Mouse (Mus musculus): ENCODE results near the gene Gas7. TPM values are rescaled to one million over a fixed set of nuclear protein-coding genes. Genes with fewer than 3 reads are reported as not detected.
A peak's percentile ranks its signal among the peaks of the same experiment; 100 is the strongest.

Gas7 gene
- polyA plus RNA-seq, 1 experiment from 2014 or later: 8.4 TPM

DNA sequence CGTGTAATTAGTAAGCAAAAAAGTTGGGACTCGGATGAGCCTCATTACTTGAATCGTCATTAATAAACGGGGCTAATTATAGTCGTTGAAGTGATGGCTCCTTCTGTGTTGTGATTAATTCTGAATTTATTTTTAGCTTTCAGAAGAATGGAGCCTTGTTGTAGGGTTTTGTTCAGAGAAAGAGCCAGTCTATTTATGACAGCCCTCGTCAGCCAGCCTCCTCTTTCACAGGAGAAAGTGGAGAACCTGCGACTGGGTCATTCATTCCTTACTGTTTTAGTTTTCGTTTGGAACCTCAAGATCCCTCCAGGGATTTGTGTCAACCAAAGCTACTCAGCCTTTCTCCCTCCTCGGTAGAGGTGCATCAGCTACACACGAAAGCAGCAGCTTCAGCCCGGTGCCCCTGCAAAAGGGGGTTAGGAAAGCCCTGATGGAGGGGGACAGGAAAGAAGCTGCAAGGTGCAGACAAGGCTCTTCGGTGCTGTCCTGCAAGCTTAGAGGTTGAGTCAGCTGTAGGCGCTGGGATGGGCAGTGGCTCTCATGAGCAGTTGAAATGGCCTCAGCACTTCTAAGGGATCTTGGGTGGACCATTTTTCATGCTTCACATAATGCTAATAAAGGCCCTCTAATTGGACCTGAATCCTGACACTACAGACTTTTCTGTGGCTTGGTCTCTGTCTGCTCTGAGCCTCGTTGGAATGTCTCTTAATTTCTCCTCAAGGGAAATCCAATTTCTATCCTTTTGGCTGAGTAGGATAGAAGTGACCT is 10.0 kb upstream of the Gas7 start:
- H3K27me3 ChIP-seq (replicated peaks; ENCODE audit: control insufficient read depth, insufficient read depth, low read length): no peaks in the 10 kb centered on the region
- no peaks in the 10 kb centered on the region for H3K36me3 ChIP-seq (ENCODE audit: control insufficient read depth, insufficient read depth, low read length)
- no peak overlapping the region for H3K9ac ChIP-seq (ENCODE audit: low read depth, low read length)
- H3K4me3 ChIP-seq (ENCODE audit: low read length): no peak overlapping the region
- no peak overlapping the region for H3K4me2 ChIP-seq (ENCODE audit: low read depth, low read length)
- 69% methylated on average over 14 of the region's 14 CpGs for WGBS
- H3K27ac ChIP-seq (ENCODE audit: low read length): no peak overlapping the region
- no peak for ATAC-seq
- no peaks in the 10 kb centered on the region for H3K4me1 ChIP-seq (ENCODE audit: control insufficient read depth, insufficient read depth, low read length)
- no peaks in the 10 kb centered on the region for H3K9me3 ChIP-seq (ENCODE audit: control insufficient read depth, low read length)

DNA sequence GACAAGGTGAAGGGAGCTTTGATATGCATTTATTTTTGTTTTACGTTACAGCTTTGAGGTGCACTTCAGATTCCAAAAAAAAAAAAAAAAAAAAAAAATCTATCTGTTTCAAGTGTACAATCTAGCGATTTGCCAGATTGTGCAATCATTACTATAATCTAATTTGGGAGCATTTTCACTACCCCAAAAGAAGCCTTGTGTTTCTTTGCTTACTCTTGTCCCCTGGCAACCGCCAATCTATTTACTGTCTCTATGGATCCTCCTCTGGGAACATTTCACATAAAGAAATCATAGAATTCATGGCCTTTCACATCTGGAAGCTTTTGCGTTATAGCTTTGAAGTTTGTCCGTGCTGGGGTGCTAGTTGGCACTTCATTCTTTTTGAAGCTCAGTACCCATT is 3.7 kb upstream of the Gas7 start:
- H3K9me3 ChIP-seq (ENCODE audit: control insufficient read depth, low read length): no peaks in the 10 kb centered on the region
- no peaks in the 10 kb centered on the region for H3K36me3 ChIP-seq (ENCODE audit: control insufficient read depth, insufficient read depth, low read length)
- H3K4me3 ChIP-seq (ENCODE audit: low read length): no peak overlapping the region
- no peak overlapping the region for H3K27ac ChIP-seq (ENCODE audit: low read length)
- 84% methylated on average over 5 of the region's 5 CpGs for WGBS
- no peak for ATAC-seq
- no peaks in the 10 kb centered on the region for H3K27me3 ChIP-seq (replicated peaks; ENCODE audit: control insufficient read depth, insufficient read depth, low read length)
- peaks cover 6% of the 10 kb centered on the region; the same call in 1 of the 2 replicates for H3K4me1 ChIP-seq (ENCODE audit: control insufficient read depth, insufficient read depth, low read length)
- no peak overlapping the region for H3K9ac ChIP-seq (ENCODE audit: low read depth, low read length)
- H3K4me2 ChIP-seq (ENCODE audit: low read depth, low read length): no peak overlapping the region

DNA sequence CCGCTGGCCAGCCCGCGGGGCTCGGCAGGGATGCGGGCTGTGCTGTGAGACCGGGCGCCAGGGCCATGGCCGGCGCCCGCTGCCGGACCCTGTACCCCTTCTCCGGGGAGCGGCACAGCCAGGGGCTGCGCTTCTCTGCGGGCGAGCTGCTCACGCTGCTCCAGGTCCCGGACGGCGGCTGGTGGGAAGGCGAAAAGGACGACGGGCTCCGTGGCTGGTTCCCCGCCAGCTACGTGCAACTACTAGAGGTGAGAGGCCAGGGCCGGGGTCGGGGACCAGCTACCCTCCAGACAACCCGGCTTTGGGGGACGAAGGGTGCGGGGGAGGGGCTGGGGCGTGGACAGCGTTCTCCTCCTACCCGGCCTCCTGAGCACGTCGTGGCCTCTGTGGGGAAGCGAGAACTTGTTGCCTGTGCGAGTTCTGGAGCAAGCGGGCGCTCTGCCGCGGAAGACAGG is 317 bp downstream of the Gas7 start:
- peaks cover 6% of the 10 kb centered on the region; the same call in 1 of the 2 replicates for H3K4me1 ChIP-seq (ENCODE audit: control insufficient read depth, insufficient read depth, low read length)
- 0 out of 2 replicates have a peak, but pooled peaks cover 3% of the 10 kb centered on the region for H3K27me3 ChIP-seq (replicated peaks; ENCODE audit: control insufficient read depth, insufficient read depth, low read length)
- peak; percentile 49 for ATAC-seq
- no peaks in the 10 kb centered on the region for H3K36me3 ChIP-seq (ENCODE audit: control insufficient read depth, insufficient read depth, low read length)
- no peak overlapping the region for H3K27ac ChIP-seq (ENCODE audit: low read length)
- peak overlapping the region; percentile 71 for H3K9ac ChIP-seq (ENCODE audit: low read depth, low read length)
- peak overlapping the region; percentile 72 for H3K4me3 ChIP-seq (ENCODE audit: low read length)
- no peaks in the 10 kb centered on the region for H3K9me3 ChIP-seq (ENCODE audit: control insufficient read depth, low read length)
- H3K4me2 ChIP-seq (ENCODE audit: low read depth, low read length): peak overlapping the region; percentile 99
- 1% methylated on average over 41 of the region's 42 CpGs for WGBS

DNA sequence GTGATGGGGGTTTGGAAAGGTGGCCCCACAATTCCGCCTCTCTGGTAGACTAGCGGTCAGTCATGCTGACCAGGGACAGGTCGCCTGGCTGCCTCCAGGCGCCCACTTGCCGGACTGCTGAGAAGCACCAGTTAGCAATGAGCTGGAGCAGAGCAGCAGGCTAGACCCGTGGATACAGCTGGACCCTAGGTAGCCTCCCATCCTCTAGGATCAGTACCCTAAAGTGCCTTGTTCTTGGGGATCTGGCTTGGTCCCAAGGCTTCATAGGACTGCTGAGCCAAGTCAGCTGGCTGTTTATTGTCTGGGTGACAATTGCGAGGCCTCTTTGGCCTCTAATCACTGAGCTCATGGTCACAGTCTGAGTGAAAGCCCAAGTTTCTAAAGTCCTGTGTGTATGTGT is 792 bp downstream of the Gas7 start:
- Histone ChIP-seq H3K27ac (ENCODE audit: low read length) (no peak overlapping the region), H3K36me3 (ENCODE audit: control insufficient read depth, insufficient read depth, low read length) (no peaks in the 10 kb centered on the region), H3K4me3 (ENCODE audit: low read length) (peak overlapping the region; percentile 72), H3K9me3 (ENCODE audit: control insufficient read depth, low read length) (no peaks in the 10 kb centered on the region), H3K4me2 (ENCODE audit: low read depth, low read length) (peak overlapping the region; percentile 99), H3K27me3 (replicated peaks; ENCODE audit: control insufficient read depth, insufficient read depth, low read length) (0 out of 2 replicates have a peak, but pooled peaks cover 3% of the 10 kb centered on the region), H3K4me1 (ENCODE audit: control insufficient read depth, insufficient read depth, low read length) (peaks cover 6% of the 10 kb centered on the region; the same call in 1 of the 2 replicates), H3K9ac (ENCODE audit: low read depth, low read length) (peak overlapping the region; percentile 71)
- ATAC-seq: 0 out of 2 replicates have a peak, but pooled peaks have one; percentile 18
- 14% methylated on average over 7 of the region's 7 CpGs for WGBS

DNA sequence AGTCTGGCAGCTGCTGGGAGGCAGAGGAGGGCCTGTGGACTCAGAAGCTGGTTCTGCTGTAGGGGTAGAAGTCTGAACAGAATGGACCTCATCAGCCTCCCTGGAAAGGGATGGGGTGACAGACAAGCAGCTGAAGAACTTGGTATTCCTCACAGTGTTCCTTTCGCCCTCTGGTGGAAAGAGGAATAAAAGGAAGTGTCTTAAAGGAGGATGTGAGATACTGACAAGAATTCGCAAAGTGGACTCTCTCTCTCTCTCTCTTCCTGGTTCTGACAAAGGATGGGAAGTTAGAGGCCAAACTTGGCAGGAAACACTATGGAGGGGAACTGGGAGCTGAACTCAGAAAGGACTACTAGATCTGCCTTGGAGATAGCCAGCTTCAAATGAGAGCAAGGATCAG is 2.9 kb downstream of the Gas7 start:
- no peak overlapping the region for H3K27ac ChIP-seq (ENCODE audit: low read length)
- no peak overlapping the region for H3K4me2 ChIP-seq (ENCODE audit: low read depth, low read length)
- 0 out of 2 replicates have a peak, but pooled peaks cover 3% of the 10 kb centered on the region for H3K27me3 ChIP-seq (replicated peaks; ENCODE audit: control insufficient read depth, insufficient read depth, low read length)
- no peak overlapping the region for H3K9ac ChIP-seq (ENCODE audit: low read depth, low read length)
- no peaks in the 10 kb centered on the region for H3K9me3 ChIP-seq (ENCODE audit: control insufficient read depth, low read length)
- no peaks in the 10 kb centered on the region for H3K36me3 ChIP-seq (ENCODE audit: control insufficient read depth, insufficient read depth, low read length)
- H3K4me3 ChIP-seq (ENCODE audit: low read length): no peak overlapping the region
- no peak for ATAC-seq
- WGBS: 27% methylated on average over 2 of the region's 2 CpGs
- H3K4me1 ChIP-seq (ENCODE audit: control insufficient read depth, insufficient read depth, low read length): peaks cover 6% of the 10 kb centered on the region; the same call in 1 of the 2 replicates

DNA sequence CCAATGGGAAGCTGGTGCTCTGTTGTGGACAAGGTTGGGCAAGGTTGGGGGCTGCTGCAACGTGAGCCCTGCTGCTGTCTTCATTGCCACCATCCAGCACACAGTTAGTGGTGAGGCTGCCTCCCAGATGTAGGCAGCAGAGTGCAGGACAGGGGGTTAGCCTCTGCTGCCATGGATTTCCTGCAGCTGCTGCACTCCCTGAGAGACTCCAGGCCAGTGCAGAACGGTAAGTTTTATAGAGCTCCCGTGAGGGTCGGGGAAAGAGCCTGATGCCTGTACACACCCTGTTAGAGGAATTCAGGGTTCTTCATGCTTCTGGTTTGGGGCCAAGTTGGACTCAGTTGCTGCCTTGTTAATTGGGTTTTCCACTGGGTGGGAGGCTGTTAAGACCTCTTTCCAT is 11.9 kb downstream of the Gas7 start:
- WGBS: 46% methylated on average over 4 of the region's 4 CpGs
- no peaks in the 10 kb centered on the region for H3K36me3 ChIP-seq (ENCODE audit: control insufficient read depth, insufficient read depth, low read length)
- no peaks in the 10 kb centered on the region for H3K27me3 ChIP-seq (replicated peaks; ENCODE audit: control insufficient read depth, insufficient read depth, low read length)
- no peaks in the 10 kb centered on the region for H3K9me3 ChIP-seq (ENCODE audit: control insufficient read depth, low read length)
- no peak for ATAC-seq
- no peak overlapping the region for H3K27ac ChIP-seq (ENCODE audit: low read length)
- no peak overlapping the region for H3K9ac ChIP-seq (ENCODE audit: low read depth, low read length)
- H3K4me1 ChIP-seq (ENCODE audit: control insufficient read depth, insufficient read depth, low read length): no peaks in the 10 kb centered on the region
- H3K4me2 ChIP-seq (ENCODE audit: low read depth, low read length): no peak overlapping the region
- H3K4me3 ChIP-seq (ENCODE audit: low read length): no peak overlapping the region

DNA sequence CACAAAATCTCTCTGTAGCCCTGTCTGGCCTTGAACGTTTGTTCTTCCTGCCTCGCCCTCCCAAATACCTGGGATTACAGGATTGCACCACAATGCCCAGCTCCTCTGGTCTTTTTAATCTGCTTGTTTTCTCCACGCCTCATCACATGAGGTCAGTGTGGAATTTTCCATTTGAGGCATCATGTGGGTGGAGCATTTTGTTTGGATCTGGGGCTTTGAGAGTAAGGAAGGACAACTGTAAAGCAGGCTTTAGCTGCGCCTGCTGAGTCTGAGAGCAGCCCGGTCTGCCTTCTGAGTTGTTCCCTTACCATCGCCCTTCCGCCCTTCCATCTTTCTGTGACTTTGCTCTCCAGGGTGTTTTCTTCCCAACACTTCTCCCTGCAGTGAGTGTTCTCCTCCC is 13.6 kb downstream of the Gas7 start:
- Histone ChIP-seq H3K27ac (ENCODE audit: low read length) (no peak overlapping the region), H3K9me3 (ENCODE audit: control insufficient read depth, low read length) (no peaks in the 10 kb centered on the region), H3K36me3 (ENCODE audit: control insufficient read depth, insufficient read depth, low read length) (no peaks in the 10 kb centered on the region), H3K9ac (ENCODE audit: low read depth, low read length) (no peak overlapping the region), H3K4me2 (ENCODE audit: low read depth, low read length) (no peak overlapping the region), H3K4me3 (ENCODE audit: low read length) (no peak overlapping the region), H3K27me3 (replicated peaks; ENCODE audit: control insufficient read depth, insufficient read depth, low read length) (no peaks in the 10 kb centered on the region), H3K4me1 (ENCODE audit: control insufficient read depth, insufficient read depth, low read length) (no peaks in the 10 kb centered on the region)
- WGBS: 75% methylated on average over 7 of the region's 7 CpGs
- ATAC-seq: no peak

DNA sequence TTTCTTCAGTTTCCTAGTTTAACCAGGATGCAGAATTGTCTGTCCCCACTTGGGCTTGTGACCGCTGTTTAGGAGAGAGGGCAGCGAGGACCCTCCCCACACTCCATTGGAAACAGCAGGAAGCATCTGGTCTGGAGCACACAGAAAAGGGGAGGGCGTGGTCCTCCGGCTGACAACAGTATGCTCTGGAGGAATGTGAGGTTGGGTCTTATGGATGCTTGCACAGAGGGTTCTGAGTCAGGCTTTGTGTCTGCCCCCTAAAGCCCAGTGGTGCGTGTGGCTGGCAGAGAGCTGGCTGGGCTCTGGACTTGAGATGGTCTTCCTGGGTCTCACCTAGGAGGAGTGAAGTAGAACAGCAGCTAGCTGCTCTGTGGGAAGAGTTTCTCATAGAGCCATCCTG is 19.4 kb downstream of the Gas7 start:
- Histone ChIP-seq H3K36me3 (ENCODE audit: control insufficient read depth, insufficient read depth, low read length) (no peaks in the 10 kb centered on the region), H3K9me3 (ENCODE audit: control insufficient read depth, low read length) (no peaks in the 10 kb centered on the region), H3K27ac (ENCODE audit: low read length) (no peak overlapping the region), H3K4me3 (ENCODE audit: low read length) (no peak overlapping the region), H3K27me3 (replicated peaks; ENCODE audit: control insufficient read depth, insufficient read depth, low read length) (no peaks in the 10 kb centered on the region), H3K9ac (ENCODE audit: low read depth, low read length) (no peak overlapping the region), H3K4me1 (ENCODE audit: control insufficient read depth, insufficient read depth, low read length) (no peaks in the 10 kb centered on the region), H3K4me2 (ENCODE audit: low read depth, low read length) (no peak overlapping the region)
- ATAC-seq: no peak
- WGBS: 76% methylated on average over 5 of the region's 5 CpGs

DNA sequence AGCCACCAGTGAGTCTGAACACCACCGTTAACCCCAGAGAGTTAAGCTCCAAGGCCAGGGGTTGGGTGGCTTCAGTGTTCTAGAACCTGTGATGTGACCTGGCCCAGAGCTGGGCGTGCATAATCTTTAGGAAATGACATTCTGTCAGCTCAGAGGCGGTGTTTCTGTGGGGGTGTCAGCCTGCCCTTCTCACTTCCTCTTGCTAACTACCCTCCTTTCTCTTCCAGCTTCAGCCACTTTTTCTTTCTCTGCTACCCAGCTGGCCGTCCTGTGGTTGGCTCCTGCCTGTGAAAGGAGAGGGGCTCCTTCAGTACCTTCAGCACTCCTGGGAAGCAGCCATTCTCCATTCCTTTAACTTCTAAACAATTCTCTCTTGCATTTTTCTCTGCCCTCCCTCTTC is 24.3 kb downstream of the Gas7 start:
- no peak for ATAC-seq
- H3K4me1 ChIP-seq (ENCODE audit: control insufficient read depth, insufficient read depth, low read length): no peaks in the 10 kb centered on the region
- WGBS: 63% methylated on average over 4 of the region's 4 CpGs

More for the DNA sequence above, 24.3 kb downstream of the Gas7 start:
- Histone ChIP-seq H3K36me3 (ENCODE audit: control insufficient read depth, insufficient read depth, low read length) (no peaks in the 10 kb centered on the region), H3K9me3 (ENCODE audit: control insufficient read depth, low read length) (no peaks in the 10 kb centered on the region), H3K27me3 (replicated peaks; ENCODE audit: control insufficient read depth, insufficient read depth, low read length) (no peaks in the 10 kb centered on the region), H3K9ac (ENCODE audit: low read depth, low read length) (no peak overlapping the region), H3K27ac (ENCODE audit: low read length) (no peak overlapping the region), H3K4me3 (ENCODE audit: low read length) (no peak overlapping the region), H3K4me2 (ENCODE audit: low read depth, low read length) (no peak overlapping the region)

Measured in intestine, embryonic 16.5 days (tissue).